Mouse (Mus musculus): ENCODE results near the gene Gm28047. TPM values are rescaled to one million over a fixed set of nuclear protein-coding genes. Genes with fewer than 3 reads are reported as not detected.

Gene Gm28047
- total RNA-seq, 1 experiment from 2014 or later, result not detected

DNA sequence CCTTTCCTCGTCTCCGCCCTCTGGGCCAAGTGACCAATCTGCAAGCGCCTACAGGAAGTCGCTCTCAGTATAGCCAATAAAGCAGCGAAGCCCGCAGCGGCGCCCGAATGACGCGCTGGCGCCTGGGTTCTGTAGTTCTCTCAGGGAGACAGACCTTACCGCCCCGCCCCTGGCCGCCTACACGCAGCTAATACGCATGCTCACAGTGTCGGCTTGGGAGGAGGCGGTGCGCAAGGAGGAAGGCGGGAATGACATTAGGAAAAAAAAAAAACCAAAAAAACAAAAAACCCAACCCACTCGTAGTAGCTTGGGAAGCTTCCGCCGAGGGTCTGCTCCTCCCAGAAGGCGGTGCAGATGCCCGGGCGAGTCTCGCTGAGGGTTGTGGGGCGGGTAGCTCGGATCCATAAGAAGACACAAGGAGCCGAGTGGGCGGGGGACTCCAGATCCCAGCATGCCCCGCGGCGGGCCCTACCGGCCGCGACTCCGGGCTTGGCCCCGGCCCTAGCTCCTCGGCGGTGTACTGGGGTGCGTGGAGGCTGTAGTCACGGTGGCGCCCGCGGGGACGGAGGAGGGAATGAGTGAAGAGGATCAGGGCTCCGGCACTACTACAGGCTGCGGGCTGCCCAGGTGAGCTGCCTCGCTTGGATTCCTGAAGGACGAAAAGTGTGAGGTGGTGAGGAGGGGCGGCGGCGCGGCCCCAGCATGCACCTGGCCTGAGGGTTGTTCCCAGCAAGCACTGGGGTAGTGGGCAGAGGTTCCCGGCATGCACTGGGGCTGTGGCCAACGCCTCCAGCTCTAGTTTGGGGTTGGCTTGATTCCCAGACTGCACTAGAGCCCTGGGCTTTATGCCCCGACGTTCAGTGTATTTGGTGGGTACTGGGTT is 106.7 kb downstream of the Gm28047 start, which contains the start of gene Tarbp2:
TSS of gene Tarbp2 (plus strand) at position 217 of the 883 bp plus-strand sequence.
- ATAC-seq (replicated peaks; ENCODE audit: low read depth, poor library complexity, severe bottlenecking), result peak; percentile 80

- no peak for ATAC-seq (replicated peaks; ENCODE audit: low read depth, poor library complexity, severe bottlenecking)
Measured at GRCm38 (mm10) chr15:102517631-102517975, 107.3 kb downstream of the Gm28047 start.

- no peak for ATAC-seq (replicated peaks; ENCODE audit: low read depth, poor library complexity, severe bottlenecking)
Measured at GRCm38 (mm10) chr15:102516728-102517404, 108.0 kb downstream of the Gm28047 start, which contains the start of gene Map3k12. Map3k12 (minus strand) TSS chr15:102517064.

DNA sequence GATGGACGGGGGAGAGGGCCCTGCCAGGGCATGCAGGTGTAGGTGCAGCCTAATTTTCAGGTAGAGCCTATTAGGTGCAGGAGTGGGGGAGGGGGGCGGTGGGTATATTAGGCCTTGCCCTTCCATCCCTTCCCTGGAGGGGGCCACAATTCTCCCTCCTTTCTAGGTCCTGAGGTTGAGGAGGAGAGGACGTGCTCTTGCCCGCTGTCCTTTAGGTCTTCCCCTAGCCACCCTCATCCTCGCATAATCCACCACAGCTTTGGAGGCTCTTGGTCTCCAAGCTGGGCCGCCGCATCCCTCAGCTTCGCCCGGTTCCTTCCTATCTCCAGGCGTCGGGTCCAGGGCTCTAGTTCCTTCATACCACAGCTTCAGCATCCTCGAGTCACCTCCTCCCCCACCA is 108.6 kb downstream of the Gm28047 start:
- no peak for ATAC-seq (replicated peaks; ENCODE audit: low read depth, poor library complexity, severe bottlenecking)

DNA sequence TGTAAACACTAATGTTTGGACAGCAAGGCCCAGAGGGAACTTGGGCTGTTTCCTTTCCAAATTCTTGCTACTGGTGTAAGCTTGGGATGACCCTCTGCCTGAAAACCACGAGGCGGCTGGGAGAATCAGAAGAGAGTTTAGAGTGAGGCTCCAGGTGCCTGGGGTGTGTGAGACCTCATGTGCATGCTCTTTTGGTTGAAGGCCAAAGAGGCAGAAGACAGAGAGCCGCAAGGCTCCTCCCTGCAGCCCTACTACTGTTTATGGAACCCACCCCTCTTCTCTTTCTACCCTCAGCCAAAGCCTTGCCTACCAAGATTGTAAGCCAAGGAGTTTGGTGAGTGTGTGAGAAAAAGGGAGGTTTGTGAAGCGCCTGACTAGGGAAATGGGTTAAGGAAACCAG is 109.1 kb downstream of the Gm28047 start:
- no peak for ATAC-seq (replicated peaks; ENCODE audit: low read depth, poor library complexity, severe bottlenecking)

DNA sequence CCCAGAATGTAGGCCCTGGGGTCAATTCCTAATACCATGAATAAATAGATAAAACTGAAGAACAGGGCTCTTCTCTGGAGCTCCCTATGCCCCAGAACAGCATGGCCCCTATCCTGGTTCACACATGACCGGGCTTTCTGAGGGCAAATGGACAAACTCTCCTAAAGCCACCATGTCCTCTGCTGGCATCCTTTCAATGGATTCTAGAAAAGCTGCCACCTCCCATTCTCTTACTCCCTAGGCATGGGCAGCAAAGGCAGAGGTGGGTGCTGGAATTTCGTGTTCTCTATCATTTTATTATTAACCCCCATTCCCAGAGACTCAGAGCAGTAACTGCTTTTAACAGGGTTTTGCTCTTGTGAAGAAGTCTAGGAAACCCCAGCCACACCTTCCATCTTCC is 109.6 kb downstream of the Gm28047 start:
- ATAC-seq (replicated peaks; ENCODE audit: low read depth, poor library complexity, severe bottlenecking), result no peak

DNA sequence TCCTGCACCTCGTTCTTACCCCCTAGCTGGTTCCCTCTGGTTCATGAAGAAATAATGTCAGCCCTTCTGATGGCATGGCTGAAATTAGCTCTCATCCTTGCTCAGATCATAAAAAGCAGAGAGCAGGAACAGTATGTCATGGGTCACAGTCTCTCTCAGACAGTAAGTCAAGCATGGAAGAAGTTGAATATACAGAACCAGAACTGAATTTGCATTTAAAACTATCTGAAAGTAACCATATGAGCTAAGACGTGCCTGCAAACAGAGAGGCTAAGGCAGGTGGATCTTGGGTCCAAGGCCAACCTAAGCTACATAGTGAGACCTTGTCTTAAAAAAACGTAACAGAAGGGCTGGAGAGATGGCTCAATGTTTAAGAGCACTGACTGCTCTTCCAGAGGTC is 111.9 kb downstream of the Gm28047 start:
- ATAC-seq (replicated peaks; ENCODE audit: low read depth, poor library complexity, severe bottlenecking), result no peak

GRCm38 (mm10) chr15:102512471-102512870 is 112.4 kb downstream of the Gm28047 start:
- no peak for ATAC-seq (replicated peaks; ENCODE audit: low read depth, poor library complexity, severe bottlenecking)

- ATAC-seq (replicated peaks; ENCODE audit: low read depth, poor library complexity, severe bottlenecking), result no peak
Measured at GRCm38 (mm10) chr15:102512010-102512409, 112.9 kb downstream of the Gm28047 start.

GRCm38 (mm10) chr15:102511285-102511833 is 113.5 kb downstream of the Gm28047 start:
- no peak for ATAC-seq (replicated peaks; ENCODE audit: low read depth, poor library complexity, severe bottlenecking)

DNA sequence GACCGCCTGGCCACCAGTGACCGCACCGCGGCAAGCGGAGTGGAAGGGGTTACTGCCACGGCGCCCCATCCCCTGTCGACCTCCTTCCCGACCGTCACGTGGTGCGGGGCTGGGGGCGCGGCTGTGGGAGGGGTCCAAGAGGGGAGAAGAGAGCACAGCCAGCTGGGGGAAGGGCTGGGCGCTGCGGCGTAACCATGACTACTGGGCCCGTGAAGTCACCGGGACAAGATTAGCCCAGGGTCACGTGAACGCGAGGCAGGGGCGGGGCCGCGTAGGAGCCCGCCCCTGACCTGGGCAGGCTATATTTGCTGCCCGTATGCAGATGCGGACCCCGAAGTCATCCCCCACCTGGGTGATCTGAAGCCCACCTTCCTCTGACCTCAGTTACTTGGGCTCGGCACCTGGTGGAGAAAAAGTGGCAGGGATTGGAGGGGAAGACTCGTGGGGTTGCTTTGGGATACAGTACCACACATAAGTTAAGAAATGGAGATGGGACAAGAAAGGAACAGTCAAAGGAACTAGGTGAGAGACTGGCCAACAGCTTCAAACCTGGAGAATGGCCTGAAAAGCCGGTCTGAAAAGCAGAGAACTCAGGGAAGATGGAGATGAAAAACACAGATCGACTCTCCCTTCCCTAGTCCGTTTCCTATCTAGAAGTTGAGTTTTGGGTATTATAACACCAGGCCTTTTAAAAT is 114.1 kb downstream of the Gm28047 start:
- peak; percentile 90 for ATAC-seq (replicated peaks; ENCODE audit: low read depth, poor library complexity, severe bottlenecking)

GRCm38 (mm10) chr15:102510110-102510509 is 114.8 kb downstream of the Gm28047 start:
- ATAC-seq (replicated peaks; ENCODE audit: low read depth, poor library complexity, severe bottlenecking), result peak; percentile 24; the same call in 1 of the 2 replicates

GRCm38 (mm10) chr15:102508336-102508735 is 116.5 kb downstream of the Gm28047 start:
- no peak for ATAC-seq (replicated peaks; ENCODE audit: low read depth, poor library complexity, severe bottlenecking)

- ATAC-seq (replicated peaks; ENCODE audit: low read depth, poor library complexity, severe bottlenecking), result no peak
Measured at GRCm38 (mm10) chr15:102507561-102507960, 117.3 kb downstream of the Gm28047 start.

DNA sequence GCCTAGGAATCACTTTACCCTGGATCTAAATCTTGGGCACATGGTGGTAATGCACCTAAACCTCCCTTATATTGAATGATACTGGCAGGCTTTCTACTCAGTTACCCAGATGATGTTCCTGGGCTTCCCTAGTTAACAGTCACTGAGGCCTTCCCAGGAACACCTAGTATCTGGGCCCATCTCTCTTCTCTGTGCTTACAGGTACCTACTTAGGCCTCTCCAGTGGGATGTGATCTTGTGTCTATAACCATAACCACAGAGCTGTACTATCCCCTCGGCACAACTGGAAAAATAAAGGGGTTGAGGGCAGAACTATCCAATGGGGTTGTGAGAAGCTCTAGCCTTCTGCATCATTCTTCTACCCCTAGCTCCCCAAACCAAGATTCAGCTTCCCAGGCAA is 118.0 kb downstream of the Gm28047 start:
- ATAC-seq (replicated peaks; ENCODE audit: low read depth, poor library complexity, severe bottlenecking), result no peak

DNA sequence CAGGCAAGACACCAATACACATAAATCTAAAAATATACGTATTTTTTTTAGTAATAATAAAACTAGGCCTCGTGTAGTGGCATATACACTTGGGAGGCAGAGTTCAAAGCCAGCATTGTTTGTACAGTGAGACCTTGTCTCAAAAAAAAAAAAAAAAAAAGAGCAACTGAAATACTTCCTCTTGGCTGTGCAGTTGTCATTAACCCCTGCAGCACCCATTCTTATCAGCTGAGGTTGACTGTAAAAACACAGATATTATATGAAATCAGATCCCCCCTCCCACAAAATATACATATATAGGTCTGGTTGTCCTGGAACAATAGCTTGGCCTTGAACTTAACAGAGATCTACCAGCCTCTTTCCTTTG is 118.4 kb downstream of the Gm28047 start:
- no peak for ATAC-seq (replicated peaks; ENCODE audit: low read depth, poor library complexity, severe bottlenecking)

DNA sequence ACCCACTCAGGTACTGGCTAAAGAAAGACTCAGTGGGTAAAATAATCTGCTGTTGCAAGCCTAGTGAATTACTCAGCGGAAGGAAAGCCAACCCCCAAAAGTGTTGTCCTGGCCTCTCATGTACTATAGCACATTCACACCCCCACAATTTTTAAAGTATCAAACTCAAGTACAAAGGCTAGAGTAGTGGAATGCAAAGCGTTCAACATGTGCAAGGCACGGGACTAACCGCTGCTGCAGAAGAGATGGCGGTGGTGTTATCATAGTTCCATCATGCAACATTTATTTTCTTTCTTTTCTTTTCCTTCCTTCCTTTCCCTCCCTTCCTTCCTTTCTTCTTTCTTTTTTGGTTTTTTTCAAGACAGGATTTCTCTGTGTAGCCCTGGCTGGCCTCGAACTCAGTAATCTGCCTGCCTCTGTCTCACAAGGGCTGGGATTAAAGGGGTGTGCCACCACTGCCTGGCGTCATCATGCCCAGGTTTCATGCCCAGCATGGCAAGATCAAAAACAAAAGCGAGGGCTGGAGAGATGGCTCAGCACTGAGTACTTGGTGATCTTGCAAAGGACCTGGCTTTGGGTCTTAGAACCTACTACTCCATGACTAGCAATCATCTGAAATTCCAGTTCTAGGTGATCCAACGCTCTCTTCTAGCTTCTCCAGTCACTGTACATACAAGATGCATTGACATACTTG is 119.0 kb downstream of the Gm28047 start:
- ATAC-seq (replicated peaks; ENCODE audit: low read depth, poor library complexity, severe bottlenecking), result no peak

DNA sequence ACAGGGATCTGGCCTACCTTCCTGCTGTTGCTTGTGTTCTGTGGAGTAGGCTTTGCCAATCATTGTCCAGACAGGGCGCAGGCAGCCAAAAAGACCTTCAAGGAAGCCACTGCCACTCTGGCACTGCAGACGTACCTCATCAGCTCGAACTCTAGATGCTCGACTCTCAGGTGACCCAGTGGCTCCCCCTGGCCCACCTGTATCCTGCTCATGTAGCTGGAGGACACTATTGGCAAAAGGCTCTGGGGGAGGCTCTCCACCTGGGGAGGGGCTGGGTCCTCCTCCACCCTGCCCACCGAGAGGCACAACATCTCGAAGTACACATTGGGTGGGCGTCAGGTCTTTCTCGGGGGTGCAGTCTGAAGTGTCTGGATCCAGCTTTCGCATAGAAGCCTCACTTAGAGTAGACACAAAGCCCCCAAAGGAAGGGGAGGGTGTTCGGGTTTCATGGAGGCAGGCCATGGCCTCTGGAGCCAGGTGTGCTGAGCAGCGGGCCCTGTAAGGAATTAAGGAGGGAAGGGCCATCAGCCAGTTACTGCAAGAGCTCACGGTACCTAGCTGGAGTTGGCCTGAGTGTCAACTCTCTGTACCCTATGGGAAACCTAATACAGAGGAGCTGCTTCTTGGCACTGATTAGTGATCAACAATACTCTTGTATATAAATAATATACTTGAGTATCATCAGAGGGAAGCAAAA is 119.6 kb downstream of the Gm28047 start:
- no peak for ATAC-seq (replicated peaks; ENCODE audit: low read depth, poor library complexity, severe bottlenecking)

Data from common myeloid progenitor, adult 5-6 weeks (primary cell).